Mouse (Mus musculus) liver, embryonic 12.5 days (tissue): ENCODE measurements around the gene Prdm15. TPM values are rescaled to one million over a fixed set of nuclear protein-coding genes. Genes with fewer than 3 reads are reported as not detected.

Experiments
- ATAC-seq: fragments of 200-750 bp; cut with Nextera tagmentation; 2 replicates; pipeline ENCODE4 v1.8.0; 2017; ENCODE audit warnings: moderate number of reproducible peaks, mild to moderate bottlenecking, moderate library complexity
- H3K27ac ChIP-seq: fragments of 300-500 bp; sonication (generic); 2 replicates; pipeline ENCODE4 v1.5.1; 2016; ENCODE audit warnings: mild to moderate bottlenecking
- H3K27me3 ChIP-seq: fragments of 300-500 bp; sonication (generic); replicated peaks from 2 replicates; pipeline ENCODE4 v1.6.1; 2016; ENCODE audit warnings: mild to moderate bottlenecking, moderate library complexity
- H3K36me3 ChIP-seq: fragments of 300-500 bp; sonication (generic); 2 replicates; pipeline ENCODE4 v1.6.1; 2016; ENCODE audit warnings: mild to moderate bottlenecking, moderate library complexity
- H3K4me1 ChIP-seq: fragments of 300-500 bp; sonication (generic); 2 replicates; pipeline ENCODE4 v1.6.1; 2016
- H3K4me2 ChIP-seq: fragments of 300-500 bp; sonication (generic); 2 replicates; pipeline ENCODE4 v1.6.1; 2016; ENCODE audit warnings: mild to moderate bottlenecking, moderate library complexity
- H3K4me3 ChIP-seq: fragments of 300-500 bp; sonication (generic); 2 replicates; pipeline ENCODE4 v1.5.1; 2016; ENCODE audit warnings: mild to moderate bottlenecking, moderate library complexity
- H3K9ac ChIP-seq: fragments of 300-500 bp; sonication (generic); 2 replicates; pipeline ENCODE4 v1.6.1; 2016; ENCODE audit warnings: mild to moderate bottlenecking, moderate library complexity
- H3K9me3 ChIP-seq: fragments of 300-500 bp; sonication (generic); replicated peaks from 2 replicates; pipeline ENCODE4 v1.6.1; 2016; ENCODE audit warnings: mild to moderate bottlenecking, moderate library complexity
- WGBS: fragments of 180-500 bp; shearing (Covaris S2); methylation state at CpG from one replicate; pipeline ENCODE4 v1.1.7; 2016; ENCODE audit not compliant: insufficient replicate concordance; 5-methylcytosine and 5-hydroxymethylcytosine counted together
- polyA plus RNA-seq: library from polyadenylated mRNA; unstranded; fragments of >200 nt; fragmentation: Nextera tagmentation; extraction: Ambion mirVana; gene quantifications from 2 replicates; pipeline ENCODE4 v1.2.1, GENCODE M21; 2016

Prdm15 gene
- polyA plus RNA-seq, 1 experiment from 2014 or later: 6.4 TPM

DNA sequence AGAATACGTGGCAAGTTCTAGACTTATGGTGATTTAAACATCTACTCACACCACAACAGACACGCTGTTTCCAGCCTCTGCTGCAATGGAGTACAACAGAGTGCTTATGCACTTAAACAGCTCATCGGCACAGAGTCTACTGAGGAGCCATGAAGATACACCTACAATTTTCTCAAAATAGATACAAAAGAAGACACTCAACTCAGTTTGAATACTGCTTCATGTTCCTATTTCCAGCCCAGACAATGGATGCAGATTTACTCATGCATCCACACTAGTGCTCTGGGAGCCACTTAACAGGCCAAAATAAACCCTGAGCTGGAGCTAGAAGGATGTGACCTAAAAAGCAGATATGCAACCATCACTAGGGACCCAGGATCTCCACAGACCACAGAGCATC is 42.8 kb downstream of the Prdm15 start:
- peaks cover 6% of the 10 kb centered on the region for H3K4me1 ChIP-seq
- no peak overlapping the region for H3K27ac ChIP-seq
- no peaks in the 10 kb centered on the region for H3K27me3 ChIP-seq
- H3K4me2 ChIP-seq: no peak overlapping the region
- no peak overlapping the region for H3K9ac ChIP-seq
- ATAC-seq: no peak
- no peaks in the 10 kb centered on the region for H3K9me3 ChIP-seq
- peaks cover 97% of the 10 kb centered on the region for H3K36me3 ChIP-seq
- whole genome bisulfite sequencing: 81% methylated on average over 3 of the region's 3 CpGs
- H3K4me3 ChIP-seq: no peak overlapping the region

DNA sequence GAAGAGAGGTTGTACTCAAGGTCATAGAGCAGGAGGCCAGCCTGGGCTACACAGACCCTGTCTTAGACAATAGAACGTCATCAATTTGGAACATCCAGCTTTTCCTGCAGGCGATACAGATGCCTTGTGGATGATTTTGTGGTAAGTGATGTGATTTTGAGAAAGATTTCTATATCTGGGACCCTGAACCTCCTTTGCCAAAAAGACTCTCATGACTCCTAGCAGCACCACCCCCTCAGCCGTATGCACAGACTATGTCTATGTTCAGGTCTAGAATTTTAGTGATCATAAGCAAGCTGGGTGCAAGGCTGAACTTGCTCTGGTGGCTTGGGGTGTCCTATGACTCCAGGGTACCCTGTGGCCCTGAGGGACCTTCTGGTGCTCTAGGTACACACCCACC is 46.0 kb downstream of the Prdm15 start:
- peaks cover 84% of the 10 kb centered on the region for H3K36me3 ChIP-seq
- no peak overlapping the region for H3K27ac ChIP-seq
- no peak overlapping the region for H3K4me2 ChIP-seq
- no peaks in the 10 kb centered on the region for H3K4me1 ChIP-seq
- no peaks in the 10 kb centered on the region for H3K27me3 ChIP-seq
- no peaks in the 10 kb centered on the region for H3K9me3 ChIP-seq
- ATAC-seq: no peak
- no peak overlapping the region for H3K4me3 ChIP-seq
- WGBS: 78% methylated on average over 3 of the region's 3 CpGs
- H3K9ac ChIP-seq: no peak overlapping the region

DNA sequence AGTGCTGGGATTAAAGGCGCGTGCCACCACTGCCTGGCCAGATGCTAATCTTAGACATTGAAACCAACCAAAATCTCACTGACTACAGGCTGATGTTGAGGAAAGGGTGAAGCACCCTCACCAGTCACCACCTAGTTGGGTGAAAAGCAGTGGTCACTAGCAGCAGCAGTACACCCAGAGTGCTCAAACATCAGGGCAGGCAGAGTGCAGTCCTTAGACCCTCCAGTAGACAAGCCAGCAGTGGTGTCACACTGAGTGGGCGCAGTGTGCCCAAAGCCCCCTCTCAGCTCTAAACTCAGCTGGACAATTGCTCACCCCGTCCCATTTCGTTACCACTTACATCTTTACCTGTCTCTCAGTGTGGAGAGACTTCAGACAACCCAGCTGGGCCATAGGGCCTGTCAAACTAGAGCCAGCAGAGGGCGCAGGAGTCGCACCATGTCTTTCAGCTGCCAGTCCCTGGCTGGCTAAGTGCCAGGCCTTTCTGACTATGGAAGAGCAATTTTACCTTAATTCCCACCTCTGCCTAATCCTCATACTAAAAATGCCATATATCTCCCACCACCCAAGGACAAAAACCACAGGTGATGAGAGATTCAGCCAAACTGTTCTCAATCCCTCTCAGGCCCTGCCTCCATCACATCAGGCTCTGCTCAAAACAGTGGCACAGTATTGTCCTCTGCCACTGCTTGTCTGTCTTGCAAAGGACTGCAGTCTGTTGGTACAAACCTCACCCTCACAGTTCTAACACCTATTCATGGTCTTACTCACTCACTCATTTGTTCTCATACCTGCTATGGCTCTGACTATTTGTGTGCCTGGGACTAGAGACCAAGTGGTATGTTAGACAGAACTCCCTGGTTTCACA is 46.7 kb downstream of the Prdm15 start:
- 73% methylated on average over 7 of the region's 7 CpGs for WGBS
- no peaks in the 10 kb centered on the region for H3K9me3 ChIP-seq
- H3K4me3 ChIP-seq: no peak overlapping the region
- peak; percentile 31; the same call in 1 of the 2 replicates for ATAC-seq
- no peak overlapping the region for H3K27ac ChIP-seq
- peaks cover 83% of the 10 kb centered on the region for H3K36me3 ChIP-seq
- no peaks in the 10 kb centered on the region for H3K27me3 ChIP-seq
- H3K4me1 ChIP-seq: no peaks in the 10 kb centered on the region
- H3K9ac ChIP-seq: no peak overlapping the region
- H3K4me2 ChIP-seq: no peak overlapping the region

DNA sequence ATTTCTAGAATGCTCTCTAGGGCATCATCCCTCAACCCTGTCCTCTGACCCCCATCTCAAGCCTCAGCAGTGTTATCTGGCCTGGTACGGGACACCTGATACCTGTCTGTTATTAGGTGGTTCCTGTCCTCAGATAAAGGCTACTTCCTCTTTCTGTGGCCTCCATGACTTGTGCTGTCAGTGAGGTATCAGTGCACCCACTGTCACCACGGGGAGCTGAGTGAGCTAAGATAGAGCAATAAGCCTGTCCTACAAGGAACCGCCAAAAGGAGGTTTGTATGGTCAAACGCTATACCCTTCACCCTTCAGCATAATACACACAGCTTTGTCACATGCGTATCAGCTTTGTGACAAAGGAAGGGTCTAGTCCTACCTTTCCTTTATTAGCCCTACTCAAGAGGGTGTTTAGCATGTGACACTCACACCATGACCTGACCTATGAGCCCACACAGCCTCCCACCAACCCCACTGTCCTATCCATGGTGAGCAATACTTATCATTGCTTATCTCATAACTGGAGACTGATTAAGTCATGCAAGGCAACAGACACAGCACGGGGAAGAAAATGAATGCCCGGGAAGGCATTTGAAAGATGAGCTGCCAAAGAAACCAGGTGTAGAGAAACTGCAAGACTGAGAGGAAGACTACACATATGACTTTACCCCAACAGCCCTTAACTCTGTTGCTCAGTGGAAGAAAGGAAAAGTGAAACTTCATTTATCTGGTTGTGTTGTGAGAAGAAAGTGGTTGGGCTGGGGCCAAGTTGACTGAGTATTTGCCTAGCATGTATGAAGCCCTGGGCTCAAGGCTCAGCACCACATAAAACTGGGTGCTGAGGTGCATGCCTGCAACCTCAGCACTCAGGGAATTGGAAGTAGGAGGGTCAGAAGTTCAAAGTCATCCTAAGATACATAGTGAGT is 53.4 kb downstream of the Prdm15 start:
- Histone ChIP-seq H3K4me3 (no peak overlapping the region), H3K9me3 (no peaks in the 10 kb centered on the region), H3K9ac (no peak overlapping the region), H3K27me3 (no peaks in the 10 kb centered on the region), H3K27ac (no peak overlapping the region; the same call in 1 of the 2 replicates), H3K4me1 (no peaks in the 10 kb centered on the region; the same call in 1 of the 2 replicates), H3K36me3 (peaks cover 85% of the 10 kb centered on the region), H3K4me2 (no peak overlapping the region)
- peak; percentile 55 for ATAC-seq
- WGBS: 38% methylated on average over 7 of the region's 7 CpGs

DNA sequence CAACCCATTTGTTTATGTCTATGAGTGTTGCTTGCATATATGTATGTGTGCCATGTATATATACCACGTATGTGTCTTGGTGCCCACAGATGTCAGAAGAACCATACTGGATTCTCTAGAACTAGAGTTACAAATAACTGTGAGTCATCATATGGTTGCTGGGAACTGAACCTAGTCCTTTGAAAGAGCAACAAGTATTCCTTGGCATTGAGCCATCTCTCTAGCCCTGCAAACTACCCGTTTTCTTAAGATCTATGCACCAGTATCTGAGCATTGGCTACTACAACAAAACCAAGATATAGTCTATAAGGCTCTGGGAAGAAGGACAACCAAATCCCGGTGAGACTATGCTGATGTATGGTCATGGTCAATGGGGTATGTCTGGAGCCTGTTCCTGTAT is 54.4 kb downstream of the Prdm15 start:
- Histone ChIP-seq H3K4me2 (no peak overlapping the region), H3K27ac (no peak overlapping the region), H3K4me3 (no peak overlapping the region), H3K27me3 (no peaks in the 10 kb centered on the region), H3K4me1 (no peaks in the 10 kb centered on the region; the same call in 1 of the 2 replicates), H3K36me3 (peaks cover 93% of the 10 kb centered on the region), H3K9ac (no peak overlapping the region), H3K9me3 (no peaks in the 10 kb centered on the region)
- ATAC-seq: no peak
- WGBS: 75% methylated on average over 3 of the region's 3 CpGs

DNA sequence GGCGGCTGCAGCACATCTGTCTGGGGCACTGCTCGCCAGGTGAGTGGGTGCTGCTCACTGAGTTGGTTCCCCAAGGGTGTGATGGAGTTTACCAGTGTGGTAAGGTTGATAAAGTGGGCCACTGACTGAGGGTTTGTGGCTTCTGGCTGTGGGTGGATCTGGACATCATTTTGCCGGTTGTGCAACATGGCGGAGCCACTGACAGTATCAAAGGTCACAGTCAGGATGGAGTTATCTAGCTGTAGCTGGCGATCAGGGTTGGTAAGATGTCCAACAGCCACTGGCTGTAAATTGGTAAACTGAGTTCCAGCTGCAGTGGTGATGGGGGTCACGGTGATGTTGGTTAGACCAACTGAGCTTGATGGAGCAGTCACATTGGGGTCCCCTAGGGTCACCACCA is 57.4 kb downstream of the Prdm15 start:
- no peak overlapping the region for H3K9ac ChIP-seq
- no peaks in the 10 kb centered on the region; the same call in 1 of the 2 replicates for H3K4me1 ChIP-seq
- no peaks in the 10 kb centered on the region for H3K9me3 ChIP-seq
- peaks cover 78% of the 10 kb centered on the region for H3K36me3 ChIP-seq
- no peak overlapping the region for H3K4me2 ChIP-seq
- H3K4me3 ChIP-seq: no peak overlapping the region
- H3K27me3 ChIP-seq: no peaks in the 10 kb centered on the region
- 79% methylated on average over 6 of the region's 6 CpGs for WGBS
- no peak; the same call in 1 of the 2 replicates for ATAC-seq
- H3K27ac ChIP-seq: no peak overlapping the region

DNA sequence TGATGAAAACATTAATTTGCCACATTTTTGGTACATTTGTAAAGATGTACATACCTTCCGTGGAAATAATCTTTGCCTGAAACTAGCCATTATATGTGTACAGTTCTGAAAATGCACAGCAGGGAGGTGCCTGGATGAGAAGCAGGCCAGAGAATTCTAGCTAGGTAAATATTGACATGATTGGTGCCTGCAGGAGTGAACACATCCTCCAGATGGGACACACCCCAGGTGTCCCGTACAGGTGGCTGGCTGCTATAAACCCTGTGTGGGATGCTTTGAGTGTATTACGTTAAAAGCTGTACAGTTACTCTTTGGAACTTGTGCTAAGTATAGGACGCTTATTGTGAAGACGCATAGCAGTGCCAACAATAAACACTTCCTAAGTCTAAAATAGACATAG is 68.6 kb downstream of the Prdm15 start:
- no peaks in the 10 kb centered on the region for H3K36me3 ChIP-seq
- H3K9me3 ChIP-seq: no peaks in the 10 kb centered on the region
- 65% methylated on average over 5 of the region's 5 CpGs for WGBS
- H3K27me3 ChIP-seq: no peaks in the 10 kb centered on the region
- no peak overlapping the region for H3K4me2 ChIP-seq
- ATAC-seq: no peak
- no peak overlapping the region for H3K27ac ChIP-seq
- no peak overlapping the region for H3K9ac ChIP-seq
- H3K4me3 ChIP-seq: no peak overlapping the region
- H3K4me1 ChIP-seq: no peaks in the 10 kb centered on the region

DNA sequence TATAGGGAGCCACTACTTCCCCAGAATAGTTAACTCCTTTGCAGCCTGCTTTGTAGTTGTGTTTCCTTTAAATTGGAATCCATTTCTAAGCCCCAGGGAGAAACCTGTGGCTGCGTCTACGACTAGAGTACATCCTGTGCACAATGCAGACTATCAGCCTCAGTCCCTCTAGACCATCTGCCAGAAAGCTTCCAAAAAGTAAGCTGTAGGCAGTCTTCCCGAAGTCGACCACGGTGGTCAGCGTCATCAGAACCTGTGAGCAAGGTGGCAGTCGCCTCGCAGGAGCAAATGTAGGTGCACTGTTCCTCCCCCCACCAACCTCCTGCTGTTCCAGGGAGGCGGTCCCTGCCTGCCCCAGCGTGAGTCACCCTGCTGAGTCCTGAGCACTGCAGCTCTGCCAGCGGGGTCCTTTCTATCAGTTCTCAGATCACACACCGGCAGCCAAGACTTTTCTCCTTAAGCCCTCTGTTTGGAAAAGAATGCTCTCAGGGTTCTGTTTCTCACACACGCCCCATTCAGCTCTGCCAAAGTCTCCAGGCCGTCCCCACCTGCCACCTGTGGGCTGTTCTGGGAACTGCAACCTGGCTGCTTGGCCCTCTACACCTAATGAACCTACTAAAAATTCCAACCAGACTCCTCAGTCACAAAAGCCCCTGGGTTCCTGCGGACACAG is 73.2 kb downstream of the Prdm15 start:
- ATAC-seq: no peak
- no peak overlapping the region for H3K27ac ChIP-seq
- H3K36me3 ChIP-seq: no peaks in the 10 kb centered on the region
- H3K4me1 ChIP-seq: no peaks in the 10 kb centered on the region
- 37% methylated on average over 15 of the region's 15 CpGs for WGBS
- no peak overlapping the region for H3K9ac ChIP-seq
- no peaks in the 10 kb centered on the region for H3K27me3 ChIP-seq
- no peak overlapping the region for H3K4me3 ChIP-seq
- no peaks in the 10 kb centered on the region for H3K9me3 ChIP-seq
- H3K4me2 ChIP-seq: no peak overlapping the region; the same call in 1 of the 2 replicates

DNA sequence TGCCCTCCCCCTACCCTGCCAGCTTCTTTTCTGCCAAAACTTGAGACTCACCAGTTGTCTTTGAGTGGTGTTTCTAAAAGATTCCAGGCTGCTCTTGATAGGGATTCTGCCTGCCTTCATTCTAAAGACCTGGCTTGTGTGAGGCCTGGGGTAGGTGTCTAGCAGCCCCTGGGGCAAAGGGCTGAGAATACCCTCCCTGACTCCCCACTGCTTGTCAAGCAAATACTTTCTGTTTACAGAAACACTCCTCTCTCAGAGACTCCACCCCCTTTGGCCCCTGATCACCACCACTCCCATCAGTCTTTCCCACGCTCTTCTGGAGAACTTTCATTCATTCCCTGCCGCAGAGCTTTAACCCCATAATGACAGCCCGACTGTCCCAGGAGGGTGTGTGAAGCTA is 85.1 kb downstream of the Prdm15 start:
- Histone ChIP-seq H3K4me3 (no peak overlapping the region), H3K4me1 (no peaks in the 10 kb centered on the region; the same call in 1 of the 2 replicates), H3K27me3 (peaks cover 57% of the 10 kb centered on the region), H3K27ac (no peak overlapping the region), H3K9ac (no peak overlapping the region), H3K36me3 (no peaks in the 10 kb centered on the region), H3K4me2 (no peak overlapping the region), H3K9me3 (no peaks in the 10 kb centered on the region)
- ATAC-seq: peak; percentile 60
- WGBS: 37% methylated on average over 3 of the region's 3 CpGs

DNA sequence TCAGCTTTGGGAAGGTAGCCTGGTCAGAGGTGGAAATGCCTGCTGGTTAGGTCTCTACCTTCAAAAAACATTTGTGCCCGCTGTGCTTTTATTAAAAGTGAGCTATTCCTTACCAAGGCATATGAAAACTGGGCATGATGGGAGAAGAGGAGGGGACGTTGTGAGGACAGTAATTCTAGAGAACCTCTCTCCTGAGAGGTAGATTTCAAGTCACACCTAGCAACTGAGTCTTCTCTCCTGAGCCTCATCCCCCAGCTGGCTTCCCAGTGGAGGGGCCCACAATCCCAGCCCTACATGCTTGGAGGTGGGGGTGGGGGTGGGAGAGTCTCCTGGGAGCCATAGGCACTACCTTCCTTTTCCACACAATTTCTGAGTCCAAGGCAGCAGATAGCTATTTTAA is 87.0 kb downstream of the Prdm15 start:
- WGBS: 36% methylated on average over 2 of the region's 2 CpGs
- H3K27ac ChIP-seq: no peak overlapping the region
- no peak overlapping the region for H3K9ac ChIP-seq
- peaks cover 67% of the 10 kb centered on the region for H3K27me3 ChIP-seq
- no peaks in the 10 kb centered on the region; the same call in 1 of the 2 replicates for H3K4me1 ChIP-seq
- H3K4me2 ChIP-seq: no peak overlapping the region
- ATAC-seq: no peak
- no peak overlapping the region for H3K4me3 ChIP-seq
- H3K9me3 ChIP-seq: no peaks in the 10 kb centered on the region
- no peaks in the 10 kb centered on the region for H3K36me3 ChIP-seq

DNA sequence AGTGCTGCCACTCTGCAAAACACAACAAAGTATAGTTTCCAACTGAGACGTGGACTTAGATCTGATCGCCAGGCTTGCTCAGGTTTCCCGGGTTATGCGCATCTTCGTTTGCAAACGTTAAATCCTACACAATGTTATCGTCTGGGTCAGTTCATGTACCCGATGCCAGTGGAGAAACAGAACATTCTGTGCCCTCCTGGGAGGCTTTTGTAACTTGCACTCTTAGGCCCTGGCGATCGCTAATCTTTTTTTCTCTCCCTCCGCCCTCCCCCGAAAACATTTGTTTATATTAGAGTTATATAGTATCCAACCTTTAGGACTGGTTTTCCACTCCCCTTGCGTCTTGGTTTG is 87.7 kb downstream of the Prdm15 start:
- Histone ChIP-seq H3K9ac (no peak overlapping the region), H3K4me1 (no peaks in the 10 kb centered on the region; the same call in 1 of the 2 replicates), H3K4me3 (peak overlapping the region; percentile 46), H3K27ac (no peak overlapping the region), H3K36me3 (no peaks in the 10 kb centered on the region), H3K9me3 (no peaks in the 10 kb centered on the region), H3K27me3 (peaks cover 67% of the 10 kb centered on the region), H3K4me2 (peak overlapping the region; percentile 60)
- 9% methylated on average over 13 of the region's 13 CpGs for WGBS
- ATAC-seq: no peak
